Mouse (Mus musculus) spleen, adult 2 months (tissue): ENCODE results near the gene AI413582.

Source experiments
- CTCF ChIP-seq: fragments of 200-500 bp; IDR thresholded peaks from 2 replicates; pipeline ENCODE4 v1.5.1; 2011; ENCODE audit warnings: mild to moderate bottlenecking, inconsistent platforms; ENCODE audit not compliant: insufficient read depth, insufficient read length, insufficient replicate concordance; ENCODE audit errors: extremely low read depth
- POLR2A ChIP-seq: fragments of 200-500 bp; IDR thresholded peaks from 2 replicates; pipeline ENCODE4 v1.6.1; 2011; ENCODE audit warnings: low read depth, low read length, inconsistent platforms

DNA sequence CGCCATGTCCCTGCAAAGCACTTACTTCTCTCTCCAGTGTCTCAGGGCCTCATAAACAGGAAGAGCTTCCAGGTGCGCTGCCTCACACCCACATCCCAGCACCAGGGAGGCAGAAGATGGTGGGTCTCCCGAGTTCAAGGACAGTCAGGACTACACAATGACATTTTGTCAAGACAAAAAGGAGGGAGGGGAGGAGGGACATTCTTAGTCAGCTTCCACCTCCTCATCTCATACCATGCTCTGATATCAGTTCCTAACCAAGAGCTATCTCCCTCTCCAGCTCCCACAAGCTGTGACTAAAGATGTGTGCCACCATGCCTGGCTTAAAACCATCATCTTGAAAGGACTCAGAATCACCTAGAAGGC is 45.9 kb upstream of the AI413582 start:
- no peak for TF ChIP-seq POLR2A
- TF ChIP-seq CTCF, result no peak
